Mouse (Mus musculus) G1E-ER4 (cell line): ENCODE results near the gene Smchd1. TPM values are rescaled to one million over a fixed set of nuclear protein-coding genes. Genes with fewer than 3 reads are reported as not detected.

Experiments
- GATA1 ChIP-seq: IDR thresholded peaks from one replicate; pipeline ENCODE4 v1.8.0; 2012; ENCODE audit warnings: low read length, inconsistent platforms
- polyA plus RNA-seq: library from polyadenylated mRNA; stranded (reverse); fragments of >175 nt; gene quantifications from 2 replicates; pipeline ENCODE4 v1.2.3, GENCODE M21; 2012

Smchd1 gene
- polyA plus RNA-seq, 1 experiment, result 17.8 TPM

- TF ChIP-seq GATA1, result no peak
Measured at GRCm38 (mm10) chr17:71337546-71337945, 137.6 kb downstream of the Smchd1 start.

- TF ChIP-seq GATA1, result no peak
Measured at GRCm38 (mm10) chr17:71336421-71336820, 138.7 kb downstream of the Smchd1 start.

GRCm38 (mm10) chr17:71332298-71332697, 142.8 kb downstream of the Smchd1 start:
- no peak for TF ChIP-seq GATA1

- TF ChIP-seq GATA1, result no peak
Measured at GRCm38 (mm10) chr17:71319361-71319760, 155.8 kb downstream of the Smchd1 start.

- TF ChIP-seq GATA1, result no peak
Measured at GRCm38 (mm10) chr17:71317571-71317970, 157.6 kb downstream of the Smchd1 start.

GRCm38 (mm10) chr17:71314315-71314714, 160.8 kb downstream of the Smchd1 start:
- no peak for TF ChIP-seq GATA1

GRCm38 (mm10) chr17:71311340-71312171, 163.6 kb downstream of the Smchd1 start, which contains the start of gene Emilin2:
Emilin2 (minus strand) TSS chr17:71311978.
- no peak for TF ChIP-seq GATA1

- TF ChIP-seq GATA1, result no peak
Measured at GRCm38 (mm10) chr17:71310486-71311339, 164.4 kb downstream of the Smchd1 start.

GRCm38 (mm10) chr17:71309711-71310485, 165.2 kb downstream of the Smchd1 start:
- TF ChIP-seq GATA1, result no peak

- TF ChIP-seq GATA1, result no peak
Measured at GRCm38 (mm10) chr17:71309141-71309540, 166.0 kb downstream of the Smchd1 start.

GRCm38 (mm10) chr17:71308296-71308695, 166.8 kb downstream of the Smchd1 start:
- TF ChIP-seq GATA1, result no peak

GRCm38 (mm10) chr17:71307251-71307790, 167.8 kb downstream of the Smchd1 start:
- no peak for TF ChIP-seq GATA1

GRCm38 (mm10) chr17:71306716-71307115, 168.4 kb downstream of the Smchd1 start:
- TF ChIP-seq GATA1, result no peak

GRCm38 (mm10) chr17:71306091-71306490, 169.1 kb downstream of the Smchd1 start:
- no peak for TF ChIP-seq GATA1

GRCm38 (mm10) chr17:71303444-71303843, 171.7 kb downstream of the Smchd1 start:
- no peak for TF ChIP-seq GATA1
